Mouse (Mus musculus) G1E-ER4 (cell line): ENCODE measurements at regions not wholly inside any gene's neighbourhood (a gene's known extent, or its start where the extent isn't known, plus 50 kb on each side); places are given as distances from the start of the nearest gene placed in this dataset.
A peak's percentile ranks its signal among the peaks of the same experiment; 100 is the strongest.

ENCODE experiments used
- GATA1 ChIP-seq: IDR thresholded peaks from one replicate; pipeline ENCODE4 v1.8.0; 2012; ENCODE audit warnings: low read length, inconsistent platforms

GRCm38 (mm10) chr11:19138423-19138822 is 119.6 kb upstream of the Meis1 start:
- TF ChIP-seq GATA1, result no peak

DNA sequence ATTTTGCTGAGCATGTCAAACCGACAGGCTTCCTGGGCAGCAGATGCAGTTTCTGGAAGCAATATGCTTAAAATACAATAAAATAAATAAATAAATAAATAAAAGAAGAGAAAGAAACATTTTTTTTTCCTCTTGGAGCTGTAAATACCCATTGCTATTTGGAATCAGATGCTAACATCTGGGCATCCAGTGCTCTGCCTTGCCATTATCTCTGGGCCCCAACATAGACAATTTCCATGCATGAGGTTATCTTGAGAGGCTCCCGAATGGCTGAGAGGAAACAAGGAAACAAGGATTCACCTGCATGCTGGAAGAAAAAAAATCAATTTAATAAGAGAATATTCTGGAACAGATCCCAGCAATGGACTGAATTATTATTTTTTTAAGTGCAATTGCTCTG is 120.0 kb upstream of the Meis1 start:
- no peak for TF ChIP-seq GATA1

DNA sequence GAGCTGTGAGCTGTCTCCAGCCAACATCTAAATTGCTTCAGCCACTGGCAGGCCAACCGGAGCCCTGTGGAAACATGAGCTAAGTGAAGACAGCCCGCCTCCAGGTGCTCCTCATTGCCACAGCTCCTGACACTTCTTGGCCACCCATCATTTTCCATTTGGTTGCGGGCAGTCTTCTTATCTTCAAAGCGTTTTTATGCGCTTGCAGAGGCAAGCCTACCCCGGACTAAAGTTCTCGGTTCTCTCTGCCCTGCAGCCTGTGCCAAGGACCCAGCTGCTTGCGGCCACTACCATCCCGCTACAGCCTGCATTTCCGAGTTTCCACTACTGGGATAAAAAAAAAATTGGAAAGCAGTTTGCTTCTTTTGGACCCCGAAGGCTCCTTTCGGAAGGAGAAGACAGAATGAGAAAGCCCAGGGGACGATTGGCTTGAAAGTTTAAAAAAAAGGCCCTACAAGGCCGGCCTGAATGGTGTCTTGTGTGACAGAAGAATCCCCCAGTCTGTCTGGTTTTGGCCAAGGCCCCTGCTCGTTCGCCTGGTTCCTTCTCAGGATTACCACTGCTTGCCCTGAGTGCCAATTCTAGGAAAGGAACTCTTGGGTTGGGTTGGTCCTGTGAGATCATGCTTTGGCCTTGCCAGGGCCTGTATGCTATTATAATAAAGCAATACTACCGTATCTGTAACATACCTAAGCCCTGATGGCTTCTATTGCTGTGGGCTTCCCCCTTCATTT is 124.6 kb upstream of the Meis1 start:
- TF ChIP-seq GATA1, result no peak

DNA sequence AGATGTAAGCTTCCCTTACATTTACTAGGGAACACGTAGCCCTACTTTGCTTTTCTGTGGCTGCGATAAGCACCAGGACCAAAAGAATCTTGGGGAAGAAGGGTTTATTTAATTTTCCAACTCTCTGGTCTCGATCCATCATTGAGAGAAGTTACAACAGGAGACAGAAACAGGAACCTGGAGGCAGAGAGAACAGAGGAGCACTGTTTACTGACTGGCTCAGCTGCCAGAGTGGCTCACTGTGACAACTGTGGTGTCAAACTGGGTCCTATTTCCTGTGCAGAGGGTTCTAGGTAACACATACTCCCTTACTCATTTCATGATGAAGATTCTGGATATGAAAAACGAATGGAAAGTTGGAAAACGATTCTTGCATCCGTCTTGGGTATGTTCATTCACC is 125.7 kb upstream of the Meis1 start:
- no peak for TF ChIP-seq GATA1

GRCm38 (mm10) chr11:19145263-19145662 is 126.5 kb upstream of the Meis1 start:
- TF ChIP-seq GATA1, result no peak

GRCm38 (mm10) chr11:19145991-19146390 is 127.2 kb upstream of the Meis1 start:
- no peak for TF ChIP-seq GATA1

DNA sequence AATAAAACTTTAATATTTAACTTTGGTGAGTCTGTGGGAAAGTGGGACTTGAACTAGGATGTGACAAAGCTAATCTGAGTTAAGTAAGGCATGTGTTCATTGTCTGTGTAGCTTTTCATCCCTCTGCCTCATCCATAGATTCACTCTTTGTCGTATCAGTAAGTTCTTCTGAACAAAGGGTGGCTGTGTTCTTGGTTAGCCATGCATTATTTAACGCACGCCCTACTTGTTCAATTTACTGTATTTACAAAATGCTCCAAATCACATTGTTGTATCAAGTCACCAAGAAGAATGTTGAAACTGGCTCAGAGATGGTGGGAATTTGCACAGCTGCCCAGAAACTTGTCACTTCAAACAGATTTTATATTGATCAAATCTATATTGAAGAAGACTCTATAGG is 132.2 kb upstream of the Meis1 start:
- TF ChIP-seq GATA1, result no peak

DNA sequence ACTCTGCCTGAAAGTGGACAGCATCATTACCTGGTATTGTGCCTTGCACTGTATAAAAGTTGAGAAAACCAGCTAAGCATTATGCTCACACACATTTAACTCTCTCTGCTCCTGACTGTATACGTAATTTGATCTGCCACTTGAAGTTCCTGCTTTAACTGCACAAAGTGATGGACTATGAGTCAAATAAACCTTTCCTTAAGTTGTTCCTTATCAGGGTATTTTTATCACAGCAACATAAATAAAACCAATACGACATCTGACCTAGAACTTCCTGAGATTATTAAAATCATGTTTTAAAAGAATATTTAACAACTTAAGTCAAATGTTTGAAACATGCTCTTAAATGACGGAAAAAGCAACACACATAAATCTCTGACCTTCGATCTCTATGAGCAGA is 134.9 kb upstream of the Meis1 start:
- TF ChIP-seq GATA1, result no peak

DNA sequence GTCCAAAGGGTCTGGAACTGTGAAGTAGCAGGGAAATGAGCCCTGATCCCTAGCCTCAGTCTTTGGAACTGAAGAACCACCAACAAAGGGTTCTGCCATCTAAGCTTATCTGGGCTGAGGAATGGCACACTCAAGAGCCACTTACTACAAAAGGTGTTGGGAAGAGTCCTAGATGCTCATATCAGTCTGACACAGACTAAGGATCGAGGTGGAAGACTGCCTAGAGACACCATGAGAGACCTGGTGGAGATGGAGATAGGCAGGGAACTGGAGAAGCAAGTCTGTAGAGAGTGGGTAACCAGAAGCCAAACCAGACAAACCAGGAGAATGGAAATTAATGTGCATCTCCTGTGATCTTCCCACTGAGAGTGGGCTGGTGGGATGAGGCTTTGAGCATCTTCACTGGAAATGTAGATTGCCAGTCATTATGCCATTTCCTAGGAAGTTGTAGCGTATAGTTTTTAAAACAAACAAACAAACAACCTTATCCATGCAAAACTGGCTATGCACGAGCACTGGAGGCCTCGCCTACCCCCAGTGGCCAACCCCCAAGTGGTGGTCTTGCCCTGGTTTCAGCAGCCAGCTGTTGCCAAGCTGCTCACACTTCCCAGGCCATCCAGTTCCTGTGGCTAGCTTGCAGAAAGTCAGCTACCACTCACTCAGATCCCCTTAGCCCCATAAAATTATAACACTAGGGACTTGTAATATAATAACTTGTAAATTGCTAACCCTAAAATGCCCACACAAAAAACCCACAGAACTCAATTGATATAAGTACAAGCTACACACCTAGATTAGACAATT is 136.2 kb upstream of the Meis1 start:
- no peak for TF ChIP-seq GATA1

DNA sequence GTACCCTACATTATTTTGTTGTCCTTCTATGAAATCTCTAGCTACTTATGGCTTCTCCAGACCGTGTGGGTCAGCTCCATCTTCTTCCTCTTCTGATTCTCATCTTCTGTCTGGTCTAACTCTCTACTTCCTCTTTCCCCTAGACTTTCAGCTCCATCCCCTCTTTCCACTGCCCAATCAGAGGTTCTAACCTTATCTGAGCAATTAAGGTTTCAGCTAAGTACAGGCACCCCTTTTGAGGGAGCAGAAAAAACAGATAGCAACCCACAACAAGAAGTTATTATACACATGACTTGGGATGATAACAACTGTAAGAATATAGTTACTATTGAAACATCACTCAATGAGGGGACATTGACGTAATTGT is 136.8 kb upstream of the Meis1 start:
- TF ChIP-seq GATA1, result peak; percentile 88

DNA sequence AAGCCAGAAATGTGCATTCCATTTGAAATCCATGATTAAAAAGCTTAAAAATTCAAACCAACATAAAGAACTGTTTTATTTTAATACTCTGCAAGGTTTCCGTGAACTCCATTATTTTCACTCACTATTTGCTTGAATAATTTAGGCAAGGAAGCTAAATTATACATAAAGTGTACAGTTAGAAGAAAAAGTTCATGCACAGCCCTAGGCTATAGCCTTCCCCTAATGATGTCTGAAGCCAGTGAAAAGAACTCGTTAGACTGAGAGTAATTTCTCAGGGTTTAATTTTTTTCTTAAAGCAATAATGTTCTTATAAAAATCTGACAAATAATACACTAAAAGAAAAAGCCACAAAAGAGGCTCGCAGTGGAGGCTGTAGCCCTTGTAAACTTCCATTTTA is 141.4 kb upstream of the Meis1 start:
- TF ChIP-seq GATA1, result no peak

- no peak for TF ChIP-seq GATA1
These were observed 141.9 kb upstream of the Meis1 start for GRCm38 (mm10) chr11:19160669-19161068.

DNA sequence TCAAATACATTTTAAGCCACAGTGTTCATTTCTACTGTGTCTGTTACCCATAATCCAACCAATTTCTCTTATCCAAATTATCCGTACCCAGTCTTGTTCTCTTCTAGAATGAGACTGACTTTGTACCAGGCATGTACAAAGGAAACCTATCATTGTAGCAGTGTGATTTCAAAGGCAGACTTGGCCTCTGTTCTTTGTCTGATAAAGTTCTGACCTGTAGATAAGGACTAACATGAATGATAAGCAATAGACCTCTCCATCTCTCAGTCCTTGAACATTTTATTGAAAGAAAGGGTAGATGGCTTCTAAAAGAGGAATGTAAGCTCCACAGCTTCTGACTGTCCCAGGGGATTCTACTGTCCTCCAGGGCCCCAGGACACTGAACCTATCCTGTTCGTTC is 152.2 kb upstream of the Meis1 start:
- TF ChIP-seq GATA1, result no peak

GRCm38 (mm10) chr11:19174305-19175017 is 155.7 kb upstream of the Meis1 start:
- no peak for TF ChIP-seq GATA1

DNA sequence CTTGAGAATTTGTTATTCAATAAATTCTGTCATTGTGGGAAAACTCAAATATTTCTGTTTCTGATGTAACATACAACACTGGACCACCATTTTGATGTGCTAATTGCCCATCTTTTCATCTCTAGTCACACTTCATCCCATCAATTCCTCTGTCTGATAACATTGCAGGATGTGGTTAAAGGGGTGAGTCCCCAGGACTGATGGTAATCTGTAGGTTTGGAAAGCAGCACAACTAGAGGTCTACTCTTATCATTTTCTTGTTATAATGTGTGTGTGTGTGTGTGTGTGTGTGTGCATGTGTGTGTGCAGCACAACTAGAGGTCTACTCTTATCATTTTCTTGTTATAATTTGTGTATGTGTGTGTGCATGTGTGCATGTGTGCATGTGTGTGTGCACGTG is 160.5 kb upstream of the Meis1 start:
- TF ChIP-seq GATA1, result no peak

GRCm38 (mm10) chr11:19189778-19190177 is 171.0 kb upstream of the Meis1 start:
- TF ChIP-seq GATA1, result no peak
